Mouse (Mus musculus): ENCODE data around the gene Commd1. TPM values are rescaled to one million over a fixed set of nuclear protein-coding genes. Genes with fewer than 3 reads are reported as not detected.

The Commd1 gene
- 209 and 224 TPM in 2 replicates for polyA plus RNA-seq (2015; fragmentation: Nextera tagmentation; extraction: Ambion mirVana)

DNA sequence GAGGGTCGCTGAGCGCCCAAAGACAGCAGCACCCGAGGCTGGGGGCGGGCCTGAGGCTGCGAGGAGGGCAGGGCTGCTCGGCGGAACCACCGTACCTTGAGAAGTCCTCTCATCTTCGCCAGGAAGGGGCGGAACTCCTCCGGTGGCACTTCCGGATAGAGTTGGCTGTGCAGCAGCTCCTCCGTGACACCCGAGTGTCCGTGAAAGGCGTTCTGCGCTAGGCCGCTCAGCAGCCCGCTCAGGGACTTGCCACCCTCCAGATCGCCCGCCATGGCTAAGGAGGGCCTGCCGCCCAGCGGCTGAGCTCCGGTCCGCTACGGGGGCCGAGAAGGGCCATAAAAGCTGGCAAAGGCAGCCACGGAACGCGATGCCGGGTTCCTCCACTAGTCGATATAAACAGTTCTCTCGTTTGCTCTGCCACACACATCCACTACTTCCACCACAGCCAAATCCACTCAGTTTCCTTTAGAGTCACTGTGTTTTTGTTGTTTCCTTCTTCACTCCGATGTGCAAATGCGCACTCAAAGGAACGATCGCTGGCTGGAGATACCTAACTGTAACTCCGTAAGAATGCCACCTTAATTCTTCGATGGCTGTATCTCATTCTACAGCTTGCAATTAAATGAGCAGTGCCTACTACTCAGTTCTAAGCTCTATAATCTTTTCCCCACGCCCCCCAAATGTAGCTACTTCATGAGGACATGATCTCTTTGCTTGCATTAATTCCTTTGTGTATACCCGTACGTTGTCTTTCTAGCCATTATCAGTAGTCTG, at the start of gene Commd1, which contains the start of gene Gm28048:
Gene Commd1, minus strand, starts transcription at position 399 of the 774 bp plus-strand sequence.
Gene Gm28048, minus strand, starts transcription at position 107 of the 774 bp plus-strand sequence.
- 2% methylated on average over 42 of the region's 42 CpGs for WGBS (ENCODE audit: insufficient replicate concordance)
- H3K9ac ChIP-seq, result peak within 1 kb of the TSS; percentile 80

DNA sequence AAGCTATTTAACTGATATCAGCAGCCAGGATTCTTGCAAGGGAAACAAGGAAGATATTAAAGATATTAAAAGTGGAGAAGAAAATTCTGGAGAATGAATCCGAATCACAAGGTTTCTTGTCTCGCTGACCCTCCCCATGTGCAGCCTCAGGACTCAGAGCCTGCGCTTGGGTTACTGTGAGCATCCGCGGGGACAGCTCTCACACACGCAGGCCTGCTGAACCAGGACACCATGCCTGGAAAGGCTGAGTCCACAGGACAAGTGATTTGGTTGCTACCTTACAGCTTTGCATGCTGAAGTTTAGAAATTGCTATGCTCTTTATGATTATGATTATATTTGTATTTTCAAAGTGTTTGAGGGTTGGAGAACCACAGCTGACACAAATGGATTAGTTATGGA, 47.2 kb upstream of the Commd1 start:
- no peak overlapping the region for H3K4me2 ChIP-seq
- no peak overlapping the region for H3K4me3 ChIP-seq (replicated peaks)
- H3K4me1 ChIP-seq (replicated peaks), result peaks cover 5% of the 10 kb centered on the region; the same call in 1 of the 2 replicates
- WGBS (ENCODE audit: insufficient replicate concordance), result 67% methylated on average over 6 of the region's 6 CpGs
- H3K27ac ChIP-seq, result no peak overlapping the region
- H3K27me3 ChIP-seq, result no peaks in the 10 kb centered on the region
- DNase-seq (no peak), ATAC-seq (ENCODE audit: low read depth) (no peak)
- H3K9ac ChIP-seq, result no peak overlapping the region
- no peaks in the 10 kb centered on the region for H3K36me3 ChIP-seq
- H3K9me3 ChIP-seq (replicated peaks), result no peaks in the 10 kb centered on the region

More for the DNA sequence above, at the start of gene Commd1, which contains the start of gene Gm28048:
- peak within 1 kb of the TSS; percentile 72 for H3K4me3 ChIP-seq (replicated peaks)
- H3K4me2 ChIP-seq, result peak within 1 kb of the TSS; percentile 86
- H3K9me3 ChIP-seq (replicated peaks), result no peaks in the 10 kb centered on the region
- peak; percentile 91 for ATAC-seq (ENCODE audit: low read depth)
- peaks cover 38% of the 10 kb centered on the region for H3K4me1 ChIP-seq (replicated peaks)
- no peaks in the 10 kb centered on the region for H3K27me3 ChIP-seq
- H3K27ac ChIP-seq, result peak within 1 kb of the TSS; percentile 96
- peaks cover 19% of the 10 kb centered on the region for H3K36me3 ChIP-seq
- peak; percentile 90 for DNase-seq

- Histone ChIP-seq H3K27me3 (no peaks in the 10 kb centered on the region), H3K9me3 (replicated peaks) (no peaks in the 10 kb centered on the region), H3K4me2 (no peak overlapping the region), H3K4me1 (replicated peaks) (peaks cover 5% of the 10 kb centered on the region; the same call in 1 of the 2 replicates), H3K4me3 (replicated peaks) (no peak overlapping the region), H3K9ac (no peak overlapping the region), H3K36me3 (no peaks in the 10 kb centered on the region), H3K27ac (no peak overlapping the region)
- 0 out of 2 replicates have a peak, but pooled peaks have one; percentile 43 for ATAC-seq (ENCODE audit: low read depth)
- WGBS (ENCODE audit: insufficient replicate concordance), result 32% methylated on average over 3 of the region's 3 CpGs
- no peak for DNase-seq
Observed at GRCm38 (mm10) chr11:23028957-23029356, 46.8 kb upstream of the Commd1 start.

DNA sequence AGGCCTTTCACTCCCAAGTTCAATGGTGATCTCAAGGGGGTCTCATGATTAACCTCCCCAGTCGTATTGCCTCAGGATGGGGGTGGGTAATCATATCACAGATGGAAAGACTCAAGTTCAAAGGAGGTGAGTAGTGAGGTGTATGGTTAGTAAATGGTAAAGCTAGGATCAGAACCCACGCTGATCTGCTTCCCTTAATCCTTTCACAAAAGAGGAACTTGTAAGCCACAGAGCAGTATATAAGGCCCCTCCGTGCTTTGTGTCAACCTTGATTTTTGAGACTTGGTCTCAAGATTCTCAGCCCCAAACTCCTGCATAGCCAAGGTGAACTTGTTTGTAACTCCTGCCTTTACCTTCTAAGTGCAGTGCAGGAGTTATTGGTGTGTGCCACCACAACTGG, 42.0 kb upstream of the Commd1 start:
- DNase-seq (no peak), ATAC-seq (ENCODE audit: low read depth) (no peak)
- Histone ChIP-seq H3K36me3 (no peaks in the 10 kb centered on the region), H3K9me3 (replicated peaks) (no peaks in the 10 kb centered on the region), H3K27me3 (no peaks in the 10 kb centered on the region), H3K4me3 (replicated peaks) (no peak overlapping the region), H3K27ac (no peak overlapping the region), H3K4me1 (replicated peaks) (peaks cover 5% of the 10 kb centered on the region; the same call in 1 of the 2 replicates), H3K4me2 (no peak overlapping the region), H3K9ac (no peak overlapping the region)
- 35% methylated on average over 3 of the region's 3 CpGs for WGBS (ENCODE audit: insufficient replicate concordance)

DNA sequence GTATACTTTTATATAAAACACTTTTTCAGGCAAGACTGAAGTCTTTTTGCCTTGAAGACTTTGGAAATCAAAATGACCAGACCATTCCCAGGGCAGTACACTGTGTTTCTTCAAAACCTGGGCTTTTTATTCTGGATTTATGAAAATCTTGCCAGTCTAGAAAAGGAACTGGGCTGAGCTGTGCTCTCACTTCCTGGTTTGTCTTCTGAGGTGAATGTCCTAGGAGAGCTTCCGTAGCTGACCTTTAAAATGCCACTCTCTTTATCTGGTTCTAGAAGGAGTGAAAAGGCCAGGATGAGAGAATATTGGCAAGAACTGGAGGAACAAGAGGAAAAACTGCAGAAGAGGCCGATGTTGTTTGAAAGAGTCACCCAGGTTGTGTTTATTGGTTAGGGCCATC, 41.0 kb upstream of the Commd1 start:
- Histone ChIP-seq H3K9me3 (replicated peaks) (no peaks in the 10 kb centered on the region), H3K4me3 (replicated peaks) (no peak overlapping the region), H3K27me3 (no peaks in the 10 kb centered on the region), H3K4me2 (no peak overlapping the region), H3K4me1 (replicated peaks) (no peaks in the 10 kb centered on the region), H3K36me3 (no peaks in the 10 kb centered on the region), H3K9ac (no peak overlapping the region), H3K27ac (no peak overlapping the region)
- no peak for DNase-seq
- no peak for ATAC-seq (ENCODE audit: low read depth)
- WGBS (ENCODE audit: insufficient replicate concordance), result 66% methylated on average over 2 of the region's 2 CpGs

DNA sequence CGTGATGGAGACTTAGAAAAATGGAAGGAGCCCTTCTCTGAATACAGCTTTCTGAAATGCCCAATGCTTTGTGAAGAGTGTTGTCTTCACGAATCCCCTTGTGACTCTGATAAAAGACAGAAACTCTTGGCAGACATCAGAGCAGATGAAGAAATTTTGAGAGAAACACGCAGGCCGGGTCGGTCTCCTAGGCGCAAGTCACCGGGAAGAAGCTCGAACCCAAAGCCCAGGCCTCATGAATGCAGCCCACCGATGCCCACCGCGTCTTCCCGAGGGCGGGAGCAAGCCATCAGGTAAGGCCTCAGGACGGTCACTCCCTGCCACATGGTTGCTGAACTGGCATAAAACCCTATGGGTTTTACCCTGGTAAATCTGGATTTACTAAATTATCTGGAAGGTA, 38.7 kb upstream of the Commd1 start:
- DNase-seq (no peak), ATAC-seq (ENCODE audit: low read depth) (no peak)
- 84% methylated on average over 14 of the region's 14 CpGs for WGBS (ENCODE audit: insufficient replicate concordance)
- H3K4me2 ChIP-seq, result no peak overlapping the region
- H3K27ac ChIP-seq, result no peak overlapping the region
- no peak overlapping the region for H3K9ac ChIP-seq
- H3K36me3 ChIP-seq, result no peaks in the 10 kb centered on the region
- no peaks in the 10 kb centered on the region for H3K27me3 ChIP-seq
- no peak overlapping the region for H3K4me3 ChIP-seq (replicated peaks)
- H3K9me3 ChIP-seq (replicated peaks), result no peaks in the 10 kb centered on the region
- H3K4me1 ChIP-seq (replicated peaks), result no peaks in the 10 kb centered on the region

- DNase-seq (no peak), ATAC-seq (ENCODE audit: low read depth) (no peak)
- H3K4me3 ChIP-seq (replicated peaks), result no peak overlapping the region
Observed at GRCm38 (mm10) chr11:23020116-23020770, 38.1 kb upstream of the Commd1 start.

GRCm38 (mm10) chr11:23017943-23018342, 35.8 kb upstream of the Commd1 start:
- no peak overlapping the region for H3K27ac ChIP-seq
- 60% methylated on average over 4 of the region's 4 CpGs for WGBS (ENCODE audit: insufficient replicate concordance)
- no peak overlapping the region for H3K4me2 ChIP-seq
- ATAC-seq (ENCODE audit: low read depth) (no peak), DNase-seq (no peak)
- no peaks in the 10 kb centered on the region for H3K27me3 ChIP-seq
- no peaks in the 10 kb centered on the region for H3K9me3 ChIP-seq (replicated peaks)
- no peak overlapping the region for H3K4me3 ChIP-seq (replicated peaks)
- H3K4me1 ChIP-seq (replicated peaks), result no peaks in the 10 kb centered on the region
- no peaks in the 10 kb centered on the region for H3K36me3 ChIP-seq
- no peak overlapping the region for H3K9ac ChIP-seq

More at GRCm38 (mm10) chr11:23020116-23020770, 38.1 kb upstream of the Commd1 start:
- Histone ChIP-seq H3K36me3 (no peaks in the 10 kb centered on the region), H3K9ac (no peak overlapping the region), H3K27me3 (no peaks in the 10 kb centered on the region), H3K27ac (no peak overlapping the region), H3K4me2 (no peak overlapping the region), H3K9me3 (replicated peaks) (no peaks in the 10 kb centered on the region), H3K4me1 (replicated peaks) (no peaks in the 10 kb centered on the region)
- 68% methylated on average over 24 of the region's 24 CpGs for WGBS (ENCODE audit: insufficient replicate concordance)

DNA sequence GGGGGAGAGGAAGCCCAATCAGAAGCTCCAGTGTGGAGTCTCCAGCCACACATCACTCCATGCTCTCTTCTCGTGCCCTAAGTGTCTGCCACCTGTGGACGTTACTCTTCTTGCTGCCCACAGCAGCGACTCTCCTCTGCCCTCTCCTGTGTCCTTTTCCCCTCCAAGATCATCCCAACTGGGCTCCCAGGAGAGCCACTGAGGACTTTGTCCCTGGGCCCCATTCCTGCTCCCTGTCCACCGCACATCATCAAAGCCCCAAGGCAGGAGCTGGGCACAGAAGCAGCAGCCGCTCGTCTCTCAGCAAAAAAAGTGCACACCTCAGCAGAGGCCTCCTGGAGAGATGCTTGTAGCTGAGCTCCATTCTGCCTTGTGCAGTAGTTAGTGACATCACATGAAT, 32.8 kb upstream of the Commd1 start:
- Histone ChIP-seq H3K27me3 (no peaks in the 10 kb centered on the region), H3K4me1 (replicated peaks) (no peaks in the 10 kb centered on the region), H3K9me3 (replicated peaks) (no peaks in the 10 kb centered on the region), H3K27ac (no peak overlapping the region), H3K9ac (no peak overlapping the region), H3K36me3 (no peaks in the 10 kb centered on the region), H3K4me3 (replicated peaks) (no peak overlapping the region), H3K4me2 (no peak overlapping the region)
- DNase-seq, result no peak
- ATAC-seq (ENCODE audit: low read depth), result no peak
- WGBS (ENCODE audit: insufficient replicate concordance), result 60% methylated on average over 6 of the region's 6 CpGs

DNA sequence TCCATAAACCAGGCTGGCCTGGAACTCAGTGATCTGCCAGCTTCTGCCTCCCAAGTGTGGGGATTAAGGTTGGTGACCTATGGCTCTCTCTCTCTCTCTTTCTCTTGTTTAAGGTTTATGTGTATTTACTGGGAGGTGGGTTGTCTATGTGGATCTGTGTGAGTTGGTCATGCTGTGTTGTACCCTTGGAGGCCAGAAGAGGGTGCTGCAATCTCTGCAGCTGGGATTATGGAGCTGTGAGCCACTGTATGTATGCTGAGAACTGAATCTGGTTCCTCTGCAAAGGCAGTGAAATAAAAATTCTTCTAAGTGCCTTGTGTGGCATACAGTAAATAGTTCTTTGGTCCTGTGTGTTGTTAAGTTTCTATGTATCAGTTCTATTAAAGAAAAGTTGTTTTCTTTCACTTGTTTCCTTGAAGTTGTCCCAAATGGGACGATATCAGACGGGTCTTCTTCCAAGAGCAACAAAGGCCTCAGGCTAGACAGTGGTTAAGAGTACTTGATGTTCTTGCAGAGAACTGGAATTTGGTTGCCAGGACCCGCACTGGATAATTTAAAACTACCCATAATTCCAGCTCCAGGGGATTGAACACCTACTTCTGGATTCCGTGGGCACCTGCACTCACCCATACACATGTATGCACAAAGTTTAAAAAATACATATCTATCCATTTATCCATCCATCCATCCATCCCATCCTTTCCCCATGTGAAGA, 31.6 kb upstream of the Commd1 start:
- Histone ChIP-seq H3K27me3 (no peaks in the 10 kb centered on the region), H3K9ac (no peak overlapping the region), H3K27ac (no peak overlapping the region), H3K9me3 (replicated peaks) (no peaks in the 10 kb centered on the region), H3K4me2 (no peak overlapping the region), H3K4me1 (replicated peaks) (peaks cover 6% of the 10 kb centered on the region; the same call in 1 of the 2 replicates), H3K36me3 (no peaks in the 10 kb centered on the region), H3K4me3 (replicated peaks) (no peak overlapping the region)
- ATAC-seq (ENCODE audit: low read depth) (peak; percentile 50; the same call in 1 of the 2 replicates), DNase-seq (peak; percentile 15)
- 70% methylated on average over 4 of the region's 4 CpGs for WGBS (ENCODE audit: insufficient replicate concordance)

DNA sequence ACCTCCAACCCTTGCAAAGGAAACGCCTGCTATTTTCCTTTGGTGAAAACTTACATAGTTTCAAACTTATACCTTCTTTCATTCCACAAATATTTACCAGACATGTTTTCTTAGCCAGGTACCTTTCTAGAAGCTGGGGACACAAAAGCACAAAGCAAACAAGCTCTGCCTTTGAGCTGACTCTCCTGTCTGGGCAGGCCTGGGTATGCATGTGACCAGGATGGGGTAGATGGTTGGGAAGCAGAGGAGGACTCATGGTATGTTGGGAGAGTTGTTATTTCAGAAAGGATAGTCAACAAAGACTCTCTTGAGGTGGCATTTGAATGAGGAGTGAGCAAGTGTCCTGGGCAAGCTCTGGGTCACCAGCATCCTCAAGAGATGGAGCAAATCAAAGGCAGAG, 30.9 kb upstream of the Commd1 start:
- DNase-seq (no peak), ATAC-seq (ENCODE audit: low read depth) (no peak)
- Histone ChIP-seq H3K27me3 (no peaks in the 10 kb centered on the region), H3K9ac (no peak overlapping the region), H3K4me2 (no peak overlapping the region), H3K27ac (no peak overlapping the region), H3K36me3 (no peaks in the 10 kb centered on the region), H3K4me1 (replicated peaks) (peaks cover 6% of the 10 kb centered on the region; the same call in 1 of the 2 replicates), H3K4me3 (replicated peaks) (no peak overlapping the region), H3K9me3 (replicated peaks) (no peaks in the 10 kb centered on the region)
- WGBS (ENCODE audit: insufficient replicate concordance), result 50% methylated on average over 1 of the region's 1 CpGs

Measured in liver, embryonic 13.5 days (tissue).